Mouse (Mus musculus) midbrain, embryonic 15.5 days (tissue): ENCODE measurements around the gene Ppp1r21. TPM values are rescaled to one million over a fixed set of nuclear protein-coding genes. Genes with fewer than 3 reads are reported as not detected.

Experiments
- ATAC-seq: fragments of 200-750 bp; cut with Nextera tagmentation; replicated peaks from 2 replicates; pipeline ENCODE4 v1.8.0; 2017; ENCODE audit warnings: moderate TSS enrichment
- H3K27ac ChIP-seq: fragments of 300-500 bp; sonication (generic); 2 replicates; pipeline ENCODE4 v1.5.1; 2015; ENCODE audit warnings: mild to moderate bottlenecking, inconsistent platforms
- H3K27me3 ChIP-seq: fragments of 300-500 bp; sonication (generic); replicated peaks from 2 replicates; pipeline ENCODE4 v1.6.1; 2015; ENCODE audit warnings: inconsistent platforms
- H3K36me3 ChIP-seq: fragments of 300-500 bp; sonication (generic); replicated peaks from 2 replicates; pipeline ENCODE4 v1.6.1; 2015; ENCODE audit warnings: inconsistent platforms
- H3K4me1 ChIP-seq: fragments of 300-500 bp; sonication (generic); 2 replicates; pipeline ENCODE4 v1.6.1; 2015; ENCODE audit warnings: inconsistent platforms
- H3K4me2 ChIP-seq: fragments of 300-500 bp; sonication (generic); 2 replicates; pipeline ENCODE4 v1.6.1; 2015; ENCODE audit warnings: inconsistent platforms, mild to moderate bottlenecking, moderate library complexity
- H3K4me3 ChIP-seq: fragments of 300-500 bp; sonication (generic); 2 replicates; pipeline ENCODE4 v1.5.1; 2015; ENCODE audit warnings: mild to moderate bottlenecking, inconsistent platforms
- H3K9ac ChIP-seq: fragments of 300-500 bp; sonication (generic); 2 replicates; pipeline ENCODE4 v1.6.1; 2015; ENCODE audit warnings: mild to moderate bottlenecking, inconsistent platforms
- H3K9me3 ChIP-seq: fragments of 300-500 bp; sonication (generic); 2 replicates; pipeline ENCODE4 v1.6.1; 2016; ENCODE audit warnings: inconsistent platforms
- WGBS: fragments of 180-500 bp; shearing (Covaris S2); methylation state at CpG from one replicate; pipeline ENCODE4 v1.1.7; 2015; ENCODE audit warnings: mixed read lengths; 5-methylcytosine and 5-hydroxymethylcytosine counted together
- polyA plus RNA-seq: library from polyadenylated mRNA; unstranded; fragments of >200 nt; fragmentation: Nextera tagmentation; extraction: Ambion mirVana; gene quantifications from 2 replicates; pipeline ENCODE4 v1.2.1, GENCODE M21; 2015

Gene Ppp1r21
- polyA plus RNA-seq, 1 experiment from 2014 or later: 38.5 TPM

- no peak for ATAC-seq
- Histone ChIP-seq H3K4me1 (0 out of 2 replicates have a peak, but pooled peaks cover 2% of the 10 kb centered on the region), H3K4me3 (no peak overlapping the region), H3K4me2 (no peak overlapping the region), H3K36me3 (no peaks in the 10 kb centered on the region), H3K27me3 (no peaks in the 10 kb centered on the region), H3K9ac (no peak overlapping the region), H3K27ac (no peak overlapping the region), H3K9me3 (no peaks in the 10 kb centered on the region)
- 93% methylated on average over 8 of the region's 8 CpGs for WGBS
Measured at GRCm38 (mm10) chr17:88537842-88538430, 8.0 kb downstream of the Ppp1r21 start.

- WGBS: 45% methylated on average over 15 of the region's 15 CpGs
- Histone ChIP-seq H3K27me3 (no peaks in the 10 kb centered on the region), H3K27ac (no peak overlapping the region), H3K9me3 (no peaks in the 10 kb centered on the region), H3K9ac (no peak overlapping the region), H3K4me3 (no peak overlapping the region), H3K4me2 (no peak overlapping the region), H3K4me1 (no peaks in the 10 kb centered on the region), H3K36me3 (peaks cover 8% of the 10 kb centered on the region; the same call in 1 of the 2 replicates)
- ATAC-seq: no peak
Measured at GRCm38 (mm10) chr17:88542771-88543416, 13.0 kb downstream of the Ppp1r21 start.

GRCm38 (mm10) chr17:88543417-88543782 is 13.5 kb downstream of the Ppp1r21 start:
- WGBS: 76% methylated on average over 3 of the region's 3 CpGs
- Histone ChIP-seq H3K27me3 (no peaks in the 10 kb centered on the region), H3K4me2 (no peak overlapping the region), H3K9ac (no peak overlapping the region), H3K27ac (no peak overlapping the region), H3K9me3 (no peaks in the 10 kb centered on the region), H3K36me3 (peaks cover 8% of the 10 kb centered on the region; the same call in 1 of the 2 replicates), H3K4me3 (no peak overlapping the region), H3K4me1 (no peaks in the 10 kb centered on the region)
- no peak for ATAC-seq

GRCm38 (mm10) chr17:88545217-88545784 is 15.4 kb downstream of the Ppp1r21 start:
- Histone ChIP-seq H3K4me2 (no peak overlapping the region), H3K4me1 (no peaks in the 10 kb centered on the region), H3K4me3 (no peak overlapping the region), H3K9me3 (no peaks in the 10 kb centered on the region), H3K36me3 (peaks cover 12% of the 10 kb centered on the region; the same call in 1 of the 2 replicates), H3K27ac (no peak overlapping the region), H3K9ac (no peak overlapping the region), H3K27me3 (no peaks in the 10 kb centered on the region)
- WGBS: 93% methylated on average over 15 of the region's 15 CpGs
- ATAC-seq: no peak

- peaks cover 12% of the 10 kb centered on the region; the same call in 1 of the 2 replicates for H3K36me3 ChIP-seq
- ATAC-seq: no peak
- WGBS: 88% methylated on average over 4 of the region's 4 CpGs
Measured at GRCm38 (mm10) chr17:88546745-88547144, 16.8 kb downstream of the Ppp1r21 start.

GRCm38 (mm10) chr17:88549411-88550191 is 19.7 kb downstream of the Ppp1r21 start:
- no peak overlapping the region for H3K4me3 ChIP-seq
- H3K9ac ChIP-seq: no peak overlapping the region
- H3K4me2 ChIP-seq: no peak overlapping the region
- no peaks in the 10 kb centered on the region for H3K9me3 ChIP-seq
- H3K4me1 ChIP-seq: no peaks in the 10 kb centered on the region
- peaks cover 8% of the 10 kb centered on the region; the same call in 1 of the 2 replicates for H3K36me3 ChIP-seq
- no peaks in the 10 kb centered on the region for H3K27me3 ChIP-seq
- no peak for ATAC-seq
- no peak overlapping the region for H3K27ac ChIP-seq
- WGBS: 88% methylated on average over 24 of the region's 24 CpGs

More at GRCm38 (mm10) chr17:88546745-88547144, 16.8 kb downstream of the Ppp1r21 start:
- Histone ChIP-seq H3K4me2 (no peak overlapping the region), H3K9me3 (no peaks in the 10 kb centered on the region), H3K9ac (no peak overlapping the region), H3K27ac (no peak overlapping the region), H3K27me3 (no peaks in the 10 kb centered on the region), H3K4me3 (no peak overlapping the region), H3K4me1 (no peaks in the 10 kb centered on the region)

GRCm38 (mm10) chr17:88550351-88550750 is 20.4 kb downstream of the Ppp1r21 start:
- H3K27me3 ChIP-seq: no peaks in the 10 kb centered on the region
- H3K9ac ChIP-seq: no peak overlapping the region
- no peak overlapping the region for H3K4me3 ChIP-seq
- peaks cover 8% of the 10 kb centered on the region; the same call in 1 of the 2 replicates for H3K36me3 ChIP-seq
- H3K4me2 ChIP-seq: no peak overlapping the region
- no peak for ATAC-seq
- H3K4me1 ChIP-seq: no peaks in the 10 kb centered on the region
- no peak overlapping the region for H3K27ac ChIP-seq
- H3K9me3 ChIP-seq: no peaks in the 10 kb centered on the region
- WGBS: 69% methylated on average over 5 of the region's 5 CpGs

- Histone ChIP-seq H3K27me3 (no peaks in the 10 kb centered on the region), H3K4me2 (no peak overlapping the region), H3K4me3 (no peak overlapping the region), H3K9ac (no peak overlapping the region), H3K36me3 (peaks cover 8% of the 10 kb centered on the region; the same call in 1 of the 2 replicates), H3K27ac (no peak overlapping the region), H3K4me1 (no peaks in the 10 kb centered on the region), H3K9me3 (no peaks in the 10 kb centered on the region)
- no peak for ATAC-seq
- WGBS: 79% methylated on average over 10 of the region's 10 CpGs
Measured at GRCm38 (mm10) chr17:88550981-88551940, 21.3 kb downstream of the Ppp1r21 start.

GRCm38 (mm10) chr17:88552556-88552955 is 22.6 kb downstream of the Ppp1r21 start:
- Histone ChIP-seq H3K4me3 (no peak overlapping the region), H3K4me1 (no peaks in the 10 kb centered on the region), H3K36me3 (peaks cover 15% of the 10 kb centered on the region), H3K27me3 (no peaks in the 10 kb centered on the region), H3K9me3 (no peaks in the 10 kb centered on the region), H3K4me2 (no peak overlapping the region), H3K9ac (no peak overlapping the region), H3K27ac (no peak overlapping the region)
- no peak; the same call in 1 of the 2 replicates for ATAC-seq
- 23% methylated on average over 6 of the region's 6 CpGs for WGBS

GRCm38 (mm10) chr17:88553001-88553449 is 23.1 kb downstream of the Ppp1r21 start:
- H3K4me2 ChIP-seq: no peak overlapping the region
- no peaks in the 10 kb centered on the region for H3K4me1 ChIP-seq
- H3K36me3 ChIP-seq: peaks cover 15% of the 10 kb centered on the region
- no peak overlapping the region for H3K27ac ChIP-seq
- no peak overlapping the region for H3K4me3 ChIP-seq
- no peaks in the 10 kb centered on the region for H3K27me3 ChIP-seq
- H3K9me3 ChIP-seq: no peaks in the 10 kb centered on the region
- no peak overlapping the region for H3K9ac ChIP-seq
- ATAC-seq: no peak
- WGBS: 56% methylated on average over 8 of the region's 8 CpGs

GRCm38 (mm10) chr17:88553473-88554087 is 23.7 kb downstream of the Ppp1r21 start:
- Histone ChIP-seq H3K27ac (no peak overlapping the region), H3K36me3 (peaks cover 15% of the 10 kb centered on the region), H3K4me1 (0 out of 2 replicates have a peak, but pooled peaks cover 2% of the 10 kb centered on the region), H3K9ac (no peak overlapping the region), H3K4me3 (no peak overlapping the region), H3K4me2 (no peak overlapping the region), H3K27me3 (no peaks in the 10 kb centered on the region), H3K9me3 (no peaks in the 10 kb centered on the region)
- 90% methylated on average over 11 of the region's 11 CpGs for WGBS
- no peak for ATAC-seq
